Mouse (Mus musculus): Measurements from ENCODE around the gene Cdyl2. TPM values are rescaled to one million over a fixed set of nuclear protein-coding genes. Genes with fewer than 3 reads are reported as not detected.

The Cdyl2 gene
- polyA plus RNA-seq, 1 experiment from 2014 or later = 5.0 TPM

DNA sequence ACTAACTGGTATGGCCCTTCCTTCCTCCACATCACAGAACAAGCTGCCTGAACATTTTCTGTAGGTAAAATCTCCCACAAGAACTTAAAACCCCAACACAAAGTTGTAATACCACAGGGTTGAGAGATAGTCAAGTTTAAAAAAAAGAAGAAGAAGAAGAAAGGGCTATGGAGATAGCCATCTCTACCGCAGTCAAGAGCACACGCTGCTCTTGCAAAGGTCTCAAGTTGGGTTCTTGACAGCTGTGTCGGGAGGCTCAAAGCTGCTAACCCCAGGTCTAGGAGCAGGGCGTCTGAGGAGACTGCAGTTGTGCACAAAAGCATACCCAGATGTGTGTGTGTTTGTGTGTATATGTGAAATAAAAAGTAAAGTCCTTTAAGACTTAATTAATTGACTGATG is 142.2 kb downstream of the Cdyl2 start:
- Histone ChIP-seq H3K4me1 (replicated peaks) (no peaks in the 10 kb centered on the region; the same call in 1 of the 2 replicates), H3K27ac (ENCODE audit: poor library complexity, severe bottlenecking) (no peak overlapping the region), H3K9me3 (replicated peaks) (no peaks in the 10 kb centered on the region), H3K27me3 (replicated peaks) (no peaks in the 10 kb centered on the region), H3K9ac (no peak overlapping the region), H3K4me2 (no peak overlapping the region), H3K4me3 (no peak overlapping the region), H3K36me3 (peaks cover 2% of the 10 kb centered on the region; the same call in 1 of the 2 replicates)
- ATAC-seq (ENCODE audit: insufficient number of reproducible peaks, low FRiP score) = no peak
- WGBS = 75% methylated on average over 4 of the region's 4 CpGs

DNA sequence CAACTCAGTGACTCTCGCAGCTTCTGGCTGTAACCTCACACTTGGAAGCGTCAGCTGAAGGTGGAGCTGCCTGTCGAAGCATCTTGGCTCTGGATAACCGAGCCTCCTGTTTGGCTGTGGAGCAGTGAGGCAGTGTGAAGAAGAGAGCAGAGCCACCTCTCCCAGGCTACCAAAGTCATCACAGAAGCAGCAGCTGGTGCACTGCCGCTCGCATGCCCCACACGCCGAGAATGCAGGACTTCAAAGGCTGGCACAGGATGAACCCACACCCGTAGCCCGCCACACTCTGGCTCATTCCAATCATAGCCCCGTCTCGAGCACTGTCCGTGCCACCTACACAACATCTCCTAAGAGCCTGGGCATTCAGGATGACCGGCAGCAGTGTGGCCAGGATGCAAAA is 142.7 kb downstream of the Cdyl2 start:
- H3K36me3 ChIP-seq = peaks cover 2% of the 10 kb centered on the region; the same call in 1 of the 2 replicates
- no peaks in the 10 kb centered on the region for H3K9me3 ChIP-seq (replicated peaks)
- no peak overlapping the region for H3K9ac ChIP-seq
- H3K4me3 ChIP-seq = no peak overlapping the region
- no peak overlapping the region for H3K27ac ChIP-seq (ENCODE audit: poor library complexity, severe bottlenecking)
- ATAC-seq (ENCODE audit: insufficient number of reproducible peaks, low FRiP score) = no peak
- no peak overlapping the region for H3K4me2 ChIP-seq
- 71% methylated on average over 14 of the region's 14 CpGs for WGBS
- H3K27me3 ChIP-seq (replicated peaks) = no peaks in the 10 kb centered on the region
- no peaks in the 10 kb centered on the region; the same call in 1 of the 2 replicates for H3K4me1 ChIP-seq (replicated peaks)

DNA sequence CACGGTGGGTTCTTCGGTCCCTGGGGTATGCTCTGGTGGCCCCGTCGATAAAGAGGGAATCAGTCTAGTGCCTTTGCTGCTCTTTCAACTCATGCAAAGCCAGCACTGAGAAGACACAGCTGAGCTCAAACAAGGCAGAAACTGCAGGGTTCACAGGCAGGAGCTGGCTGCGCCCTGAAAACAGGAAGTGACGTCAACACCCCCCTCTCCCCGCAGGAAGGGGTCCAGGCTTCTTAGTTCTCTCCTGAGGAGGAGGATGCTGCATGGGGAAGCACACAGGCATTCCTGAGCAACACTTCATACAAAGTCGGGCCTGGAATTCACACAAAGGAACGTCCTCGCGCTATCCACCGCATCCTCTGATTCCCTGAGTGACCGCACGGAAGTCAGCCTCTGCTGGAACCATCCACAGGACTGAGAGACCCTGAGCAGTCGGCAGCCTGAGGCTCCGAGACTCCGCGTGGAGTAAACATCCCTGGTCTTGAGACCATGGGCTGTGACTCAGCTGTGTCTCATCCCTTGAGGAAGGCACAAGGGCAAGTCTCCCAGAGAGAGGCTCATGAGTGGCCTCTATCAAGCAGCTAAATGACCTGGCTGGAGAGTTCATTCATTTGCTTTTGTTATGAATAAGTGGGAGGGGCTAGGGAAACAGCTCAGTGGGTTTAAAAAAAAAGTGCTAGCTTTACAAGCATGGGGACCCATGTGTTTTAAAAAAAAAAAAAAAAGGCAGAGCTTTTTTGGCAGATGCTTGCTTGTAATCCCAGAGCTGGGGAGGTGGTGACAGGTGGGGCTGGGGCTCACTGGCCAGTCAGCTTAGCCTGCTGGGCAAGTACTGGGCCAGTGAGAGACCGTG is 144.9 kb downstream of the Cdyl2 start:
- Histone ChIP-seq H3K4me1 (replicated peaks) (no peaks in the 10 kb centered on the region; the same call in 1 of the 2 replicates), H3K27me3 (replicated peaks) (no peaks in the 10 kb centered on the region), H3K4me2 (no peak overlapping the region), H3K27ac (ENCODE audit: poor library complexity, severe bottlenecking) (no peak overlapping the region), H3K36me3 (peaks cover 12% of the 10 kb centered on the region), H3K4me3 (no peak overlapping the region), H3K9ac (no peak overlapping the region), H3K9me3 (replicated peaks) (peaks cover 9% of the 10 kb centered on the region; the same call in 1 of the 2 replicates)
- ATAC-seq (ENCODE audit: insufficient number of reproducible peaks, low FRiP score) = no peak
- WGBS = 79% methylated on average over 19 of the region's 19 CpGs

DNA sequence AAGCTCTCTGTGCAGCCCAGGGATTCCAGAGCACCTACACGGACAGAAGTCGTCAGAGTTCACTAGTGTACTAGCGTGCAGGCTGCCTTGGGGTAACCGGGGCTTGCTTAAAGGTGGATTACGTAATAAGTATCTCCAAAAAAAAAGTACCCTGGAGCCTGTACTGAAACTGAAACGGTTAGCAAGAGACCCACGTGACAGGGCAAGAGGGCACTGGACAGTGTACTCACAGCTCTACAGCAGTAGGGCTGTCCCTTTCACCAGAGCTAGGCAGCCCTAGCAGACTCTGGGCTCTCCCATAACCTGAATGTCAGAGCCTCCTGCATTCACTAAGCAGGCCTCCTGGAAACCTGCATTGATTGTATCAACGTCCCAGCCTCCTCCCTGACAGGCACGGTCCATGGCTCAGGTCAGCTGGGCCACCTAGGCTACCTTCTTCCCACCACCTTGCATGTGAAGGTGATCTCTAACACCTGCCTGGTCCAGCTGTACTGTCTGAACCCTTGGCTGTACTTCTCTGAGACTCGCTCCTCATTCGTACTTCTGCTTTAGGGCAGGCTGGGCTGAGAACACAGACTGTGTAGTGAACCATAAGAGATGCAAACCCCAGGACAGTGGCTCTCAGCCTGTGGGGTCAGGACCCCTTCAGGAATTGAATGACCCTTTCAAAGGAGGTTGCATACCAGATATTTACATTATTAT is 151.3 kb downstream of the Cdyl2 start:
- peaks cover 22% of the 10 kb centered on the region for H3K36me3 ChIP-seq
- H3K9me3 ChIP-seq (replicated peaks) = peaks cover 13% of the 10 kb centered on the region; the same call in 1 of the 2 replicates
- no peak overlapping the region for H3K27ac ChIP-seq (ENCODE audit: poor library complexity, severe bottlenecking)
- H3K4me1 ChIP-seq (replicated peaks) = no peaks in the 10 kb centered on the region
- no peak; the same call in 1 of the 2 replicates for ATAC-seq (ENCODE audit: insufficient number of reproducible peaks, low FRiP score)
- 71% methylated on average over 11 of the region's 11 CpGs for WGBS
- H3K4me3 ChIP-seq = no peak overlapping the region
- H3K9ac ChIP-seq = no peak overlapping the region
- H3K4me2 ChIP-seq = no peak overlapping the region
- no peaks in the 10 kb centered on the region for H3K27me3 ChIP-seq (replicated peaks)

DNA sequence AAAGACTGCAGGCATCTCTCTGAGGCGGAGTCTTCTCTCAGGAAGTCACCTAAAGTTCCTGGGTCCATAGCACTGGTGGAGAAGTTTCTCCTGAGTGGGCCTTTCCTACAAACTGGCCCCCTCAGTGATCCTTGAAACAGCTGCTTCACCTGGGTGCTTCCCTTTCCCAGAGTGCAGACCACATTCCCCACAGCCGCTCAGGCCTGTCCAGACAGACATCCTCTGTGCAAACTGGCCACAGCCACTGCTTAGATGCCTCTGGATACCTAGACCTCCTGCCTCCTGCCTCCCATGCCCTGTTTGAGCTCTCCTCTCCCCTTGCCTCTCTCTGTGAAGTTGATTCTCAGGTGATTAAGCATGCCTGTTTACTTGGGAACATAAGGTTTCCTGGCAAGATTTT is 156.1 kb downstream of the Cdyl2 start:
- H3K9ac ChIP-seq = no peak overlapping the region
- no peak overlapping the region for H3K4me2 ChIP-seq
- 0 out of 2 replicates have a peak, but pooled peaks cover 4% of the 10 kb centered on the region for H3K9me3 ChIP-seq (replicated peaks)
- H3K27me3 ChIP-seq (replicated peaks) = no peaks in the 10 kb centered on the region
- no peak overlapping the region for H3K27ac ChIP-seq (ENCODE audit: poor library complexity, severe bottlenecking)
- no peak overlapping the region for H3K4me3 ChIP-seq
- H3K4me1 ChIP-seq (replicated peaks) = no peaks in the 10 kb centered on the region
- H3K36me3 ChIP-seq = peaks cover 5% of the 10 kb centered on the region
- 73% methylated on average over 2 of the region's 2 CpGs for WGBS
- no peak for ATAC-seq (ENCODE audit: insufficient number of reproducible peaks, low FRiP score)

- H3K4me1 ChIP-seq (replicated peaks) = no peaks in the 10 kb centered on the region
- H3K9me3 ChIP-seq (replicated peaks) = no peaks in the 10 kb centered on the region
- H3K4me2 ChIP-seq = no peak overlapping the region
- no peak overlapping the region for H3K4me3 ChIP-seq
- H3K36me3 ChIP-seq = peaks cover 4% of the 10 kb centered on the region; the same call in 1 of the 2 replicates
- H3K9ac ChIP-seq = no peak overlapping the region
- no peak for ATAC-seq (ENCODE audit: insufficient number of reproducible peaks, low FRiP score)
- no peak overlapping the region for H3K27ac ChIP-seq (ENCODE audit: poor library complexity, severe bottlenecking)
- no peaks in the 10 kb centered on the region for H3K27me3 ChIP-seq (replicated peaks)
- 81% methylated on average over 5 of the region's 5 CpGs for WGBS
These were observed 159.7 kb downstream of the Cdyl2 start for GRCm38 (mm10) chr8:116573085-116573484.

GRCm38 (mm10) chr8:116552778-116553177 is 180.0 kb downstream of the Cdyl2 start:
- Histone ChIP-seq H3K27ac (ENCODE audit: poor library complexity, severe bottlenecking) (no peak overlapping the region), H3K36me3 (no peaks in the 10 kb centered on the region), H3K4me1 (replicated peaks) (no peaks in the 10 kb centered on the region), H3K9me3 (replicated peaks) (0 out of 2 replicates have a peak, but pooled peaks cover 10% of the 10 kb centered on the region), H3K4me2 (no peak overlapping the region), H3K4me3 (no peak overlapping the region), H3K9ac (no peak overlapping the region), H3K27me3 (replicated peaks) (no peaks in the 10 kb centered on the region)
- no peak for ATAC-seq (ENCODE audit: insufficient number of reproducible peaks, low FRiP score)
- WGBS = 86% methylated on average over 3 of the region's 3 CpGs

GRCm38 (mm10) chr8:116552255-116552654 is 180.5 kb downstream of the Cdyl2 start:
- no peak overlapping the region for H3K4me3 ChIP-seq
- no peak for ATAC-seq (ENCODE audit: insufficient number of reproducible peaks, low FRiP score)
- H3K9me3 ChIP-seq (replicated peaks) = 0 out of 2 replicates have a peak, but pooled peaks cover 10% of the 10 kb centered on the region
- no peak overlapping the region for H3K4me2 ChIP-seq
- no peaks in the 10 kb centered on the region for H3K4me1 ChIP-seq (replicated peaks)
- H3K36me3 ChIP-seq = no peaks in the 10 kb centered on the region
- H3K9ac ChIP-seq = no peak overlapping the region
- no peaks in the 10 kb centered on the region for H3K27me3 ChIP-seq (replicated peaks)
- no peak overlapping the region for H3K27ac ChIP-seq (ENCODE audit: poor library complexity, severe bottlenecking)
- WGBS = 66% methylated on average over 6 of the region's 6 CpGs

DNA sequence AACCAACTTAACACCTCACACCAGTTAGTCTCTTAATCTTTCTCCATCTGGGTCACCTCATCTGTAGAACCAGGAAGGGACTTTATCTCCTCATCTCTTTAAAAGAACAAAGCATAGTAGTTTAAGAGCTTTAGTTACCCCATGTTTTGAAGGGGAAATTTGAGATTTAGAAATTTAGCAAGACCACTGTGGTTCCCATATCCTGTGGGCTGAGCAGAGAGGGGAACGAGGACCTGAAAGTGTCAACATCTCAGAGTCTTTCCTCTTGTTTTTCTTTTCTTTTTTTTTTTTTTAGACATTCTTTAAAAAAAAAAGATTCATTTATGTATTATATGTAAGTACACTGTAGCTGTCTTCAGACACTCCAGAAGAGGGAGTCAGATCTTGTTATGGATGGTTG is 189.4 kb downstream of the Cdyl2 start:
- Histone ChIP-seq H3K9me3 (replicated peaks) (no peaks in the 10 kb centered on the region), H3K4me2 (no peak overlapping the region), H3K36me3 (no peaks in the 10 kb centered on the region), H3K9ac (no peak overlapping the region), H3K4me3 (no peak overlapping the region), H3K27me3 (replicated peaks) (no peaks in the 10 kb centered on the region; the same call in 1 of the 2 replicates), H3K27ac (ENCODE audit: poor library complexity, severe bottlenecking) (no peak overlapping the region), H3K4me1 (replicated peaks) (no peaks in the 10 kb centered on the region)
- no peak for ATAC-seq (ENCODE audit: insufficient number of reproducible peaks, low FRiP score)
- WGBS = 79% methylated on average over 1 of the region's 1 CpGs

DNA sequence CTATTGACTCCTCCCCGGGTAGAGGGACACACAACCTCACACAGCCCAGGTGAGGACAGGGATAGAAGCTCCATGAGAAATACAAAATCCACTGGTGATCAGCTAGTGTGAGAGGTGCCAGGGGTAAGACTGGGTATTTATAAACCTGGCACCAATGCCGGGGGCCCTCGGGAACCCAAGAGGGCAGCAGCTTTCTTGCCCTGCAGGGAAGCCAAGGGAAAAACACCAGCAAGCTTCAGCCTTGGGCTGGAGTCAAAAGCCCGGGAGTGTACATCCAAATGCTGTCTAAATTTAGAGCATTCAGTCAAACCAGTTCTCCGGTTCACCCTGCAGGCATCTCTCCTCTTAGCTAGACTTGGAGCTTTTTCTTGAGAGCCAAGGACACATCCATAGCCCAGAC is 189.9 kb downstream of the Cdyl2 start:
- WGBS = 70% methylated on average over 5 of the region's 5 CpGs

GRCm38 (mm10) chr8:116540136-116540535 is 192.7 kb downstream of the Cdyl2 start:
- Histone ChIP-seq H3K27me3 (replicated peaks) (no peaks in the 10 kb centered on the region; the same call in 1 of the 2 replicates), H3K9me3 (replicated peaks) (no peaks in the 10 kb centered on the region), H3K4me2 (no peak overlapping the region), H3K27ac (ENCODE audit: poor library complexity, severe bottlenecking) (no peak overlapping the region), H3K36me3 (no peaks in the 10 kb centered on the region), H3K9ac (no peak overlapping the region), H3K4me3 (no peak overlapping the region), H3K4me1 (replicated peaks) (no peaks in the 10 kb centered on the region)
- WGBS = 88% methylated on average over 1 of the region's 1 CpGs
- no peak for ATAC-seq (ENCODE audit: insufficient number of reproducible peaks, low FRiP score)

More for the DNA sequence above, 189.9 kb downstream of the Cdyl2 start:
- Histone ChIP-seq H3K36me3 (no peaks in the 10 kb centered on the region), H3K9me3 (replicated peaks) (no peaks in the 10 kb centered on the region), H3K27me3 (replicated peaks) (no peaks in the 10 kb centered on the region; the same call in 1 of the 2 replicates), H3K4me3 (no peak overlapping the region), H3K27ac (ENCODE audit: poor library complexity, severe bottlenecking) (no peak overlapping the region), H3K4me1 (replicated peaks) (no peaks in the 10 kb centered on the region), H3K4me2 (no peak overlapping the region), H3K9ac (no peak overlapping the region)
- ATAC-seq (ENCODE audit: insufficient number of reproducible peaks, low FRiP score) = no peak
